Mouse (Mus musculus) left cerebral cortex, adult 9 months (tissue): ENCODE results near the gene Rspry1.

Source experiments
- DNase-seq, 2 experiments: peaks; one replicate each; pipeline ENCODE4 v3.0.0; 2022; ENCODE audit warnings: low spot score in 2 of 2

The Rspry1 gene

GRCm38 (mm10) chr8:94684287-94684686 lies 82.5 kb downstream of the Rspry1 start:
- DNase-seq, result no peak

GRCm38 (mm10) chr8:94685953-94686352 lies 84.2 kb downstream of the Rspry1 start:
- DNase-seq, result no peak

- no peak for DNase-seq
These were observed 93.0 kb downstream of the Rspry1 start for GRCm38 (mm10) chr8:94694701-94695100.

- DNase-seq, result no peak
These were observed 93.7 kb downstream of the Rspry1 start for GRCm38 (mm10) chr8:94695341-94695993.

DNA sequence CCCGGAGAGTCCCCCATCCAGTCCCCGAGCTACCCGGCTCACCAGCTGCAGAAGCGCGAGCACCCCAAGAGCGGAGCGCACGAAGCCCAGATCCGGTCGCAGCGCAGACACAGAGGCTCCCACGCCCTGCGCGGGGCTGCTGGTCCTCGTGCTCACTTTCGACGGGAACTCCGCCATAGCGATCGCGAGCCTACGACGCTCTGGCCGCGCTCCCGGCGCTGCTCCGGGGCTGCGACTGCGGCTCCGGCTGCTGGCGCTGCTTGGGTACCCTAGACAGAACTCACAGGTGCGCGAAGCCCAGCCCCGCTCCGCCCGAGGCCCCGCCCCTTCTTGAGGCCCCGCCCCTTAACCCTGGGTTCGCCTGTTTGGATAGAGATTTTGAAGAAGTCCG lies 94.3 kb downstream of the Rspry1 start, which contains the start of gene Pllp:
Gene Pllp, minus strand, starts transcription at position 285 of the 391 bp plus-strand sequence.
- peak in 1 of 2 experiments; percentile 54 for DNase-seq

DNA sequence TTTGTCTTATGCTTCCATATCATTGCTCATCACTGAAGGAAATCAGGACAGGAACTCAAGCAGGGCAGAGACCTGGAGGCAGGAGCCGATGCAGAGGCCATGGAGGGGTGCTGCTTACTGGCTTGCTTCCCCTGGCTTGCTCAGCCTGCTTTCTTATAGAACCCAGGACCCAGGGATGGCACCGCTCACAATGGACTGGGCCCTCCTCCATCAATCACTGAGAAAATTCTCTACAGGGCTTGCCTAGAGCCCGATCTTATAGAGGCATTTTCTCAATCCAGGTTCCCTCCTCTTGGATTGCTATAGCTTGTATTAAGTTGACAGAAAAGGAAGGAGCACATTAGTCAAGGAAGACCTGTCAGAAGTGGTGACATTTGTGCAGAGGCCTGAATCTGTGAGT lies 94.8 kb downstream of the Rspry1 start:
- DNase-seq, result no peak

- no peak for DNase-seq
These were observed 96.2 kb downstream of the Rspry1 start for GRCm38 (mm10) chr8:94697956-94698355.

GRCm38 (mm10) chr8:94699366-94699765 lies 97.6 kb downstream of the Rspry1 start:
- no peak for DNase-seq

- no peak for DNase-seq
These were observed 98.7 kb downstream of the Rspry1 start for GRCm38 (mm10) chr8:94700421-94700935.

- no peak for DNase-seq
These were observed 100.4 kb downstream of the Rspry1 start for GRCm38 (mm10) chr8:94702156-94702555.

DNA sequence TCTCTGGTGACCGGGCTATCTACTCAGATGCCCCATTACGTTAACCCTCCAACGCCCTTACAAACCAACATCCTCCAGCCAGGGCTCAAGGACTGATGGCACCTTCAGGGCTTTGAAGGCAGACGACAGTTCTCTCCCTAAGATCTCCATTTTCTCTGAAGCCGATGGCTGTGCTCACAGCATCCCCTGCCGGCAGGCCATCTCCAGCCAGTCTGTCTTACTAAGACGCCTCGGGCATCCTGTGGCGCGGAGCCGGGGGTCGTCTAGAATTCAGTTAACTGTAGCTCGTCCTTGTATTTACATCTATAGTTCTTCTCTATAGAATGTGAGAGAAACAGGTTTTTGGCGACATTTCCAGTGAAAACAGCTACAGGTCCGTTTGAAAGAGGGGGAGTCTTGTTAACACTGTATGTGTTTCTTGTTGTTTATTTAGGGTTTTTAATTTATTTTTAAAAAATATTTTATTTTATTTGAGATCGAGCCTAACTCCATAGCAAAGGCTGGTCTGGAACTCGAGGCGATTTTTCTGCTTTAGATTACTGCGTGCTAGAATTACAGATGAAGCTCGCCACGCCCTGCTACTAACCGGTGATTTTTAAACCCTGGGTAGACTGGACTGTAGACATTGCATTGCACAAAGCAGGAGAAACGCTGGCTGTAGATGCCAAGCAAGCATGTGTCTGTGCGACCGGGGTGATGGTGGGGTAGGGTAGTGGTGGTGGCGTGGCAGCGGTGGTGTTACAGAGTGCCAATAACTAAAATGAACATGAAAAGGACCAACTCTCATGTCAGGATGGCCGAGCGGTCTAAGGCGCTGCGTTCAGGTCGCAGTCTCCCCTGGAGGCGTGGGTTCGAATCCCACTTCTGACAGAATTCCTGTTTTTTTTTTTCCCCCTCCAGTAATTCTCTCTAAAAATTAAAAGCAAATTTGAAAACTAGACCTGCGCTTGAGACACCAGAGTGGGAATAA lies 101.4 kb downstream of the Rspry1 start:
- DNase-seq, result peak in 1 of 2 experiments; percentile 88

DNA sequence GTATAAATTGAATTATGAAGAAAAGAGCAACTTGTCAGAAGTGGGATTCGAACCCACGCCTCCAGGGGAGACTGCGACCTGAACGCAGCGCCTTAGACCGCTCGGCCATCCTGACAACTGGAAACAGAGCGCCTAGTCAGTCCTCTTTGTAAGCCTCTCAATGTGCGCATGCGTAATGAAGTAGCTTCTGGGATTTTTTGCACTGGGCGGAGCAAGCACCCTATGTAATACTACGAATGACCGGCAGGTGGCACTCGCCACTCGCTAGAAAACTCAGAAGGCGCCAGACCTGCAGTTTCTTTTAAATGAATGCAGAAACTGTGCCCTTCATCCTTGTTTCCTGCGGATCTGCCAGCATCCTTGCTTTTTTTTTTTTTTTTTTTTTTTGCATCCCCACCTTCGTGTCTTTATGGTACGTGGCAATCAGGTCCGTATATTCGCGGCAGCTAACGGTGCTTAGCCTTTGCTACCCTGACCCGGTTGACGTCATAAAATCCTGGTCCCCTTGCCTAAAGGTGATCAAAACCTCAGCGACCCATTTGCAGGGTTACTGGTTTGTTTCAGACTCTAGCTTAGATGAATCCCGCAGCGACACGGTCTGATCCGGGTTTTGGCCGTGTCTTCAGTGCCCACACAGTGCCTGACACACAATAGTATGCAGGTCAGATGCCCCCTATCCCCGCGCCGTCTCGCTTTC lies 102.4 kb downstream of the Rspry1 start:
- DNase-seq, result peak; percentile 92 to 100

GRCm38 (mm10) chr8:94704669-94704984 lies 102.9 kb downstream of the Rspry1 start:
- no peak for DNase-seq

GRCm38 (mm10) chr8:94705581-94706245 lies 104.0 kb downstream of the Rspry1 start:
- no peak for DNase-seq

GRCm38 (mm10) chr8:94706732-94707395 lies 105.1 kb downstream of the Rspry1 start:
- no peak for DNase-seq
